Mouse (Mus musculus) heart, adult 9 months (tissue): ENCODE measurements around the gene Efna4.
A peak's percentile ranks its signal among the peaks of the same experiment; 100 is the strongest.

Experiments
- DNase-seq, 2 experiments: peaks; one replicate each; pipeline ENCODE4 v3.0.0; 2022; ENCODE audit warnings: low spot score in 2 of 2

Efna4 gene

DNA sequence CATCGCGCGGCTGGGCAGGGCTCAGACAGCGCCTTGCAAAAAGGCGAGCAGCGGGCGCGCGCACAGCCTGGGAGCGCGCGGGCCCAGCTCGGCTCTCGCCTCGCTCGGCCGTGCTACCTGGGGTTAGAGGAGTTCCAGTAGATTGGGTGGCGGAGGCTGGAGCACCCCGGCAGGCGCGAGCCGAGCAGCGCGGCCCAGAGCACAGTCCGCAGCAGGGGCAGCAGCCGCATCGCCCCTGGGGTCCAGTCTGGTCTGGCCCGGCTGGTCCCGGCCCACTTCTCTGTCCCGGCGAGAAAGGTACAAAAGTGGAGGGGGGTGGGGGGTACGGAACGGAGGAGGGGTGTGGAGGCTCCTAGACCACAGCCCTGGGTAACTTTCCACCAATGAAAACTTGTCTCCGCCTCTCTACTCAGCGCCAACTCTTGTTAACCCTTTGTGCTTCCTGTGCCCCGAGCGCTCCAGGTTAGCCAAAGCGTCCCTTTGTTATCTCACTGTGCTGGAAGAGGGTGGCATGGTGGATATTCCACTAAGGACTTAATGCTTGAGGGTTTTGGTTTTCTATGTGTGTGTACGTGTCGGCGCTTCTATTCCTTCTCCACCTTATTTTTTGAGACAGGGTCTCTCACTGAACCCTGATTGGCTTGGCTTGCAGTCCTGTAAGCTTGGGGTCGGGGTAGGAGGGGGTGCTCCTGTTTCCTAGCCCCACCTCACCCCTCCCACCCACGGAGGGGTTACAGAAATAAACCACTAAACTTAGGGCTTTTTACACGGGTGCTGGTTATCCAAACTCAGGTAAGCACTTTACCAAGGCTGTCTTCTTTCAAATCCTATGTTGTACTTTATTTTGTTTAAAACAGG is at the start of gene Efna4:
Gene Efna4 (minus strand): TSS at position 308 of the 858 bp plus-strand sequence.
- DNase-seq, result no peak

DNA sequence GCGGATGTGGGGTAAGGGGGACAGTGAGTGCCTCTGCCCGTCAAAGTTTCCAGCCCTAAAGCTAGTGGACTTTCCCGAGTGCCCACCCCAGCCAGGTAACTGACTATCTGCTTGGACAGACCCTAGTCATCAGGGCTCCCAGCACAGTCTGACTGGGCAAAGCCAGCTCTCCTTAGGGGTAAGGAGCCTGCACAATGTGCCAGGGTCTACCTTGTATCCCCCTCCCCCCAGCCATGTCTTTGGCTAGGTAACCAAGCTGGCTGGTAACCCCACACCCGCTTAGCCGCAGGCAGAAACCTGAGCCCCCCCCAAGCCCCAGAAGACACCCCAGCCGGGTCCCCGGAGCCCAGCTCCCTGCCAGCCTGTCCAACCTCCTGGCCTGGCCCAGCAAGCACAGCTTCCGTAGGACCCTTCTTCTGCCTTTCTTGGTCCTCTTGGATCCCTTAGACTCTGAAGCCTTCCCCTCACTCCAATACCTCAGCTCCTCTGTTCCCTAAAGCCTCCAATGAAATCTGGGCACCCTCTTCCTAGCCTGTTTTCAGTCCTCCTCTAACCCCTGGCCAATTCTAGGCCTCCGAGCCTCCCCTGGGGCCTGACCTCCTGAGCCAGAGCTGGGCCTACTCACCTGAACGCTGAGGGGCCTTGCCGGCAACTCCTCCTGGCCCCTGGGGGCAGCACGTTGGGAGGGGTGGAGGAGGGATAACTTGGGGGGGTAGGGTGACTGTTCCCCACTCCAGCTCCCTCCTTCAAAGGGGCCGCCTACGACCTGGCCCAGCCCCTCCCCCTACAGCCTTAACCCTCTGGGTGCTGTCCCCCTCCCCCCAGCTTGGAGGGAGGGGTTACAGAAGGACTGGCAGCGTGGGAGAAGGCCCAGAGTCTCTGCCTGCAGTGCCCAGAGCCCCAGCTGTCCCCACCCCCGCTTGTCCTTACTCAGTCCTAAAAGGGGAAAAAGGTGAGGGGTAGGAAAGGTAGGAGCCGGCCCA is 48.9 kb upstream of the Efna4 start:
- DNase-seq, result no peak

DNA sequence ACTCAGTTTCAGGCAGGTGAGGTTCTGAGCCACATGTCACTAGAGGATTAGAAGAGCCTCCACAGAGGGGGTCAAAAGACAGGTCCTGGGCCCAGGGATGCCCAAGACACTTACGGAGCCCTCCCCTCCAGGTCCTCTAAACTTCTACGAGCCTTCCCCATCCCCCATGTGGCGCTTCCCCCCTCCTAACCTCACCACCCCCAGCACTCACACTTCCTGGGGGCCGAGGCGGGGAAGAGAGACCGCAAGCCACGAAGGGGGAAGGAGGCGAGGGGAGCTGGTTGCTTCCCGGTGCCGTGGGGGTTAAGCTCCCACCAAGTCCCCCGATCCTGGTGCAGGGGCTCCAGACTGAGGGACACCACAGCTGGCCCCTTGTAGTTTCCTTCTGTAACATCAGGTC is 47.6 kb upstream of the Efna4 start:
- DNase-seq, result no peak

DNA sequence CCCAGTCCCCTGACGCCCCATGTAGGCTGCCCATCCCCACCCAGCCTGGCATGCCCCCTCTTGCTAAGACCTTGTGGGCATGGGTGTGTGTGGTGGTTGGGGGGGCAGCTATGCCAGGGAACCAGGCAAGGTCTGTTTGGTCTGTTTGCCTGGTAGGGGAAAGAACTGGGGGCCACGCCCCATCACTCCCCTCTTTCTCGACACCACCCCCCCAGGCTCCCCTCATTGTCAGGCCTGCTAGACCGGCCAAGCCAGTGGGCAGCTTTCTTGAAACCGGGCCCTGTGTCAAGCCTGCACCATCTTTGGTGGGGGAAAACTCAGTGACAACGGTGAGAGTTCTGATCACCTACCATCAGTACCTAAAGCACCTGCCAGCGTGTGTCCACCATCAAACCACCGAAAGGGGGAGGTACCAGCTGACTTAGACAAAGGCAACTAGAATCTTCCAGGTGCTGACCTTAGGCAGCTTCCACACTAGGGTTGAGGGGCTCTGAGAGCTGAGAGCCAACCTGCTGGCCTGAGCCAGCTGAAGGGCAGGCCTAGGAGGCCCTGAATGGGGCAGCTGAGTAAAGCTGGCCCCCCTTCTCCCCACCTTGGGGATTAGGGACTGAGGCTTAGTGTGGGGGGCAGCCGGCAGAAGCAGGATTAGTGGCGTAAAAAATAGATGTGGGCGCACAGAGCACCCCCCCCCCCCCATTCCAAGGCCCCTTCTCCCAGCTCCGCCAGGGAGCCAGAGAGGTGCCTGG is 46.7 kb upstream of the Efna4 start:
- DNase-seq, result no peak

DNA sequence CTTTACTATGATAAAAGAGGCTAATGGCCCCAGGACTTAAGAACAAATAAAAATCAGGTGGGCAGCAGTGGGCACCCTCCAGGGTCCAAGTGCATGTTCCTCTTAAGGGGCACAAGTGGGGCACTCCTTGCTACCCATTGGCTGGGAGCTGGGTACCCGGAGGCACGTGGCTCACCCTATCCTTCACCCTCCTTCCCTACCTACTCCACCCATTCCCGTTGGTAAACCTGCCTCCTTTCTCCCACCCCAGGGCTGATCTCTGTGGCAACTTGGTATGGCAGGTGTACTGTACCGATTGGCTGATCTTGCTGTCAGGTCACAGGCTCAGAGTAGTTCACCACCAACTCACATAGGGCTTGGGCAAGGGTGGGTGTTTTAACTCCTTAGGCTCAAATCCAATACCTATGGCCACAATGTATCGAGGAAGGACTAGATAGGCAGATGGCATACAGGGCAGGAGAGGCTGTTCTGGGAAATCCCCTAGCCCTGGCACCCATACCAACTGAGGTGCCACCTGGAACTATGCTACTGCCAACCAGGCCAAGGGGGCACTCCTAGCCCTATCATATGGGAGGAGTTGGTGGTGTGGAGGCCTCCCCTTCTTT is 45.9 kb upstream of the Efna4 start:
- DNase-seq, result no peak

DNA sequence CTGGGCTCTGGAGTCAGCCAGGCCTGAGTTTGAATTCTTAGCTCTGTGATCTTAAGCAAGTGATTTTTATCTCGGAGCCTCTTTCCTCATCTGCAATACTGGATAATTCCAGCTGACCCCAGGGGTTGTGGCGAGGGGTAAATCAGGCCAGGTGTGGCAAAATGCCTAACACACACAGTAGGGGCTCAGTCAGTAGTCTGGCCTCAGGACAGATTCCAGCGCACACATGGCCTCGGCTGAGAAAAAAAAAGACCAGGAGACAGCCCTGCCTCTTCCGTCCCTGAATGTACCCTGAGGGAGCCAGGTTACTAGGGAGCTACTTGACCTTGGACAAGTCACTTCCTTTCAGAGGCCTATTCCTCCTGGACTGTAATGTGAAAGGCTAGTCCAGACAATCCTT is 45.1 kb upstream of the Efna4 start:
- DNase-seq, result no peak

DNA sequence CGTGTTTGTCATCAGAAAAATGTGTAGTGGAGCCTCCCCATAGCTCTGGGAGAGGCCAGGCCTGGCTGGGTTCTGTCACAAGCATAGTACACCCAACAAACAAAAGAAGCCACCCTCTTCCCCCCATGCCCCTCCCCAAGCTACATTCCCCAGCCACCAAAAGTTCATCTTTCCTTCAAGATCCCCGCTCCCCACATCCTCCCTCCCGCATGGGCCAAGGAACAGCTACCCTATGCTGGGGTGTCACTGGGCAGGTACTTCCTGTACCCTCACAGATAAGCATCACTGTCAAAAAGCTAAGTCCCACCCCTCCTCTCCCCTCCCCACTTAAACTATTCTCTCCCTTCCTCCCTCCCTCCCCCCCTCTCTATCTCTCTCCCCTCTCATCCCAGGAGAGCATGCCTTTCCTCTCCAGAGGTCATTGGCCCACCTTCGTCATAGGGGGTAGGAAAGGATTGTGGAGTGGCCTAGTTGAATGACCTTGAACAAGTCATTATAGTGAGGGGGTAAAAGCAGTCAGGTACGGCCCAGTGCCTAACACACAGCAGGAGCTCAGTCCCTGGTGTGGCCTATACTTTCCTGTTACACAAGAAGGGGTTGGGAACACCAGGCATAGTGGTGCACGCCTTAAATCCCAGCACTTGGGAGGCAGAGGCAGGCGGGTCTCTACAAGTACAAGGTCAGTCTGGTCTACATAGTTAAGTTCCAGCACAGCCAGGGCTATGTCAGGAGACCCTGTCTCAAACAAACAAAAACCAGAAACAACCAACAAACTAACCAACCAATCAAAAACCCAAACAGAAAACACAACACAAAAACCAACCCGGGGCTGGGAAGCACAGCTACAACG is 44.4 kb upstream of the Efna4 start:
- DNase-seq, result no peak

DNA sequence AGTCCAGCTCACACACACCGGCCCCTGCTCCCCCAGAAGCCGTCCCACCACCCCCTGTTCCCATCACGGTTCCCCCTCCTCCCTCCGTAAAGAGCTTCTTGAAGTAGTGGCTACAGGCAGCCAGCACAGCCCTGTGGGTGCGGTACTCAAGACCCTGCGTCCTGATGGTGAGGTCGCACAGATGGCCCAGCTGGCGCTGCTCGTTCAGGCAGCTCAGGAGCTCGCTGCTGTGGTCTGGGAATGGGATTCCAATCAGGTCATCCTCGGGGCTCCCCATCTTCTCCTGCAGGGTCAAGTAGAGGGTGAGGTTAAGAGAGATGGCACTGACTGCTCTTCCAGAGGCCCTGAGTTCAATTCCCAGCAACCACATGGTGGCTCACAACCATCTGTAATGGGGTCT is 43.4 kb upstream of the Efna4 start:
- DNase-seq, result no peak

DNA sequence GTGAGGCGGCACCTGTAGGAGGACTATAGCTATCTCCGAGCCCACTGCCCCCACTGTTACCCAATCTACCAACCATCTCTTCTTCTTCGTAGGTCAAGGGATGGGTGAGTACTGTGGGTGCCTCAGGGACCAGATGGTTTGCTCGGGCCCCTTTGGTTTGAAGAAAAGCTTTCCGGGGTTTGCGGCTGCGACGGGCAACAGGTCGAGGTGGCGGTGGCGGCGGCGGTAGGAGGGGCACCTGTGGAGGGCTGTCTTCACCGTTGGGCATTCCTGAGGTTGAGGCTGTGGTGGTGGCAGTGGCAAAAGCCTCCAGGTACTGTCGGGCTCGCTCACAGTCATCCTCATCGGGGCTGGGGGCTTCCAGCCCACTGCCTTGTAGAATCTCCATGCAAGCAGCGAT is 42.9 kb upstream of the Efna4 start:
- no peak for DNase-seq

DNA sequence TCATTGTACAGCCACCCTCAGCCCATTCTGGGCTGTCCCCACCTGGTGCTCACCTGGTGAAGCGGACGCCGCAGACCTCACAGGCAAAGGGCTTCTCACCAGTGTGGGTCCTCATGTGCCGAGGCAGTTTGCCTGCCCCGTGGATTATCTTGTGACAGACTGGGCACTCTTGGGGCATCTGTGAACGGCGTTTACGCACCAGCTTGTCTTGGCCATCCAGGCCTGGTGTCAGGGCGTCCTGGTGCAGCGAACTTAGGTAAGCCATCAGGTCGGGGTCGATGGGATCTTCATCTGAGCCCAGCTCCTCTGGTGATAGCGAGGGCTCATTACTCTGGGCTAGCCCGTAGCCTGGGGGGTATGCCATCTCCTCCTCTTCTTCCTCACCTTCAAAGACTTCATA is 42.5 kb upstream of the Efna4 start:
- no peak for DNase-seq

DNA sequence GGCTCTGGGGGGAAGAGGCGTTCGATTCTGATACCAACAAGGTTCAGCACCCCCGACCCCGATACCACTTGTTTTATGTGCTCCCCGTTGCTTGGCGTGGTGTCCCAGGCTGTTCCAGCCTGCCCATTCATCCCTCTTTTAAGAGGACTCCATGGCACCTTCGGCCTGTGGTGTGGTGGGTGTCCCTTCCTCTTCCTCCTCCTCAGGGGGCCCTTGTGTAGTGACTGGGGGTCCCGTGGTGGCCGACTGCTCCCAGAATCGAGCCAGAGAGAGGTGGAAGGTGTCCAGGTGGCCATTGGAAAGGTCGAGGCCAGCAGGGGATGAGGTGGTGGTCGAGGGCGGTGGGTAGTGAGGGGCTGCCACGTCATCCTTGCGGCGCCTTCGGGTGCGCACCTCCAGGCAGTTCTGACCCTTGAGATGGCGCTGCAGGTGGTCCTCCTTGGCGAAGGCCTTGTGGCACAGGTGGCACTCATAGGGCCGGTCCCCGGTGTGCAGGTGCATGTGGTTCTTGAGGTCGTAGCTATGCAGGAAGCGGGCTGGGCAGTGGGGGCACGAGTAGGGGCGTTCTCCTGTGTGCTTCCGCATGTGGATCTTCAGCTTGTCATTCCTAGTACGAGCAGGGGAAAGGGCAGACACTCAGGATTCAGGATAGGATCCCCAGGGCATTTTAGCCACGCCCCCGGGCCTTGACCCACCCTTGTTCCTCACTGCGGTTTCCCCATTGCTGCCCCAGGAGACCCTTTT is 41.7 kb upstream of the Efna4 start:
- no peak for DNase-seq

DNA sequence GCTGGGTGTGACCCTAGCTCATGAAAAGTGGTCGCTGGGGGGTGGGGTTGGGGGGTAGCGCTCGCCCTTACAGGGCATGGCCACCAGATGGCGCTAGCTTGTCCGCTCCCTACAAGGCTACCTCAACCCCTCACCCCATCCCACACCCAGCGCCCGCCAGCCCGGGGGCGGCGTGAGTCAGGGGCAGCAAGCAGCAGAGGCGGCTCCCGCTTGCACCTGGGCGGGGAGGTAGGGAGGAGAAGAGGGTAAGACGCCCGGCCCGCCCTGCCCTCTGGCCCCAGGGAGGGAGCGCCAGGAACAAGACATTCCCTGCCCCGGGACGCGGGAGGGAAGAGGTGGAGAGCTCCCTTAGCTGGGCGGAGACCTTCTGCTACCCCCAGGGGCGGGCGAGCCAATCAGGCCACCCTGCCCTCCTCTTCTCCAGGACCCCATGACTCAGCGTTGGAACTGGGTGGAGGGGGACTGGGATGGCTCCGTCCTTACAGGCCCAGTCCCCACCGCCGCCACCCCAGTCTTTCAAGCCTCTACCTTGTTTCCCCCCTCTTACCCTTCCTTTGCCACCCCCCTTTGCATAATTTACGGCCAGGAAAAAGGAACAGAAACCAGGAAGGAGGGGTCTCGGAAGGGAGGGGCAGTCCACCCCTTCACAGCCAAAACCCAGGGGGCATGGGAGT is 40.7 kb upstream of the Efna4 start:
- peak; percentile 72 to 81 for DNase-seq

DNA sequence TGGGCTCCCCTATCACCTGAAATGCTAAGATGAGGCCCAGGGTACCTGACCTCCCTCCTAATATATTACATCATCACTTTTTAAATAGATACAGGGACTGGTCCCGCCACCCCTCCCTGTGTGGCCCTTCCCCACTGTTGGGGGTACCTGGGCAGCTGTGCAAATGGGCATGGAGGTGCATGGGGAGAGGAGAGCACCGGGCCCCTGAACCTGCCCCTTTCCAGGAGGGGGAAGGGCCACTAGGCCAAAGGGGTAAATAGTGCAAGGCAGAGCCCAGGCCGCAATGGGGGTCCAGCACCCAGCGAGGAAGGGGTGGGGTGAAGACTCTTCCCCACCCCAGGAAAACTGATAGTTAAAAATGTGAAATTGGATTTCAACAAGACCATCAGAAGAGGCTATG is 40.0 kb upstream of the Efna4 start:
- DNase-seq, result no peak

DNA sequence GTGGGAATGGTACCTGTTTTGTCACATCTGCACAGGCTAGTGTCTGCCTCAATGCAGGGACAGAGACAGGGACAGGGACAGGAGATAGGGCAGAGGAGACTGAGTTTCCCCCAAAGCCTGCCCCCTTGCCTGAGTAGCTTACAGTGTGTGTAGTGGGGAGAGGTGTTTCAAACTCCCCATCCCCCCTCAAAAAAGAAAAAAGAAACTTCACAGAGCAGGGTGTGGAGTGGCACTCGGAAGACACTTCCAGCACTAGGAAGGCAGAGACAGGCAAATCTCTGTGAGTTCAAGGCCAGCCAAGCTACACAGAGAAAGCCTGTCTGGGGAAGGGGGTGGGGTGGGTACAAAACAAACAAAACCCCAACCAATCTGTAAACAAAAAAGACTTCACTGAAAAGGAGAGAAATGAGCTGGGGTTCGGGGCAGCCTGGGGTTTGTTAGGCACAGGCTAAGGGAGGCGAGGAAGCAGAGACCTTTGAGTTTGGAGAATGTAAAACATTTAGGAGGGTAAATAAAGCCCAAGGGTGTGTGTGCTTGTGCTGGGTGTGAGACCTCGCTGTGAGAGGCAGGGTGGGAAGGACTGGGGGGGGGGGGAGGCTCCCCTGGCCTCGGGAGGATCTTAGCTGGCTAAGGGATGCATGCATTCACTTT is 35.9 kb upstream of the Efna4 start:
- DNase-seq, result no peak

DNA sequence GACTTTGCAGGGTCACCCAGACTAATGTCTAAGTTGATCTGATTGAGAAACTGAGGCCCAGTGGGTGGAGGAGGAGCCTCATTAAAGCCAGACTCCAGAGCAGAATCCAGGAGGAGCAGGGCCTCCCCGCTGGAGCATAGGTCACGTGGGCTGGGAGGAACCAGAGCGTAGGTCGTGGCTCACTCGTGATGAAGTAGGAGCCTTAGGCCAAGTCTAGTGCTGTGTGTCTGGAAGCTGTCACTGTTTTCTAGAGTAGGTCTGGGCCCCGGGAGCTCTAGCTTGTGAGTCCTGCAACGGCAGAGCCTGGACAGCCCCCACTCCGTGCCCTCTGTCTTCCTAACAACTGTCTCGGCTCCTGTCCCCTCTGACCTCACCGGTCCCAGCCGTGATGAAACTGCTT is 29.5 kb upstream of the Efna4 start:
- no peak for DNase-seq

DNA sequence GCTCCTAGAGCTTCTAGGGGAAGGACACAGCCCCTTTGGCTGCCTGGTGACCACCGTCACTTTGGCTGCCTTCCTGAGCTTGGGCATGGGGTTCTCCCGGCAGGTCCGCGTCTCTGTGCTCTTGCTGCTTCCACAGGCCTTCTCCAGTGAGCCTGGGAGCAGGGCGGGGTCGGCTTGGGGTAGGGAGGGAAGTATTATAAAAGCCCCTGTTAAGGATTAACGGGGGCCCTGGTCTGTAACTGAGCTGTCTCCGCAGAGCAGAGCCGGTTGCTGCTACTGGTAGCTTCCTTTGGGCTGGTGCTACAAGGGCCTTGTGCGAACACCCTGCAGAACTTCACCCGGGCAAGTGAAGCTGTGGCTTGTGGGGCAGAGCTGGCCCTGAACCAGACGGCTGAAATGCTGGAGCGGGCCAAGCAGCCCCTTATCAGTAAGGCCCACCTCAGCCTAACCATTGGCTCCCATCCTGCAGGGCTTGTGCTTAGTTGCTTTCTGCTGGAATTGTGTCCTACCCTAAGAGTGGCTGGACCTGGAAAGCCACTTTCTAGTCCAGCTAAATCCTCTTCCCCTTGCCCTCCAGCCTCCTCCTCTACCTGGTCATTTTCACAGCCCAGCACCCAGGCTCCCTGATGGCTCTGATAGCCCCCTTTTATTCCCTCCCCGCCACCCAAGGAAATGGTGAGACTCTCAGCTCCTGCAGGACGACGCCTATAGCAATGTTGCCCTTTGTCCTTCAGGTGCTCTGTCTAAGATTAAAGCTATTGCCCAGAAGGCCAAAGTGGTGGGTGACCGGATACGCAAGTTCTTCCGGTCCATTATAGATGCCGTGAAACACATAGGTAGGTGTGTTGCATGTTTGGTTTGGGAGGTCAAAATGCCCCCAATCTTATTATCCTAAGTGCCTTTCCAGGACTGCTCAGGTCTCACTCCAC is 27.9 kb upstream of the Efna4 start:
- no peak for DNase-seq

DNA sequence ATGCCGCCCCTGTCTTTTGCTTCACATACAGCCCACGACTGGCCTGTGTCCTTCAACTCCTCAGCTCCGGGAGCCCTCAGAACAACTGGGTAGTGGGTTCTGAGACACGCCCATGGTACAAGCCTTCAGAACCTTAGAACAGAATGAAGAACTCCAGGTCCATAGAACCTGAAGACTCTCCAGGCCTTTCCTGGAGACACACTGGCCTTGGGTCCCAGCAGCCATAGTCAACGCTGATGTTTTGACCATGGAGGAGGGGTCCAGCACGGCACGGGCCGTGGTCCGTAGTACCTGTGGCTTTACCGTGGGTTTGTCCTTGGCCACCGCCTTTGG is 27.3 kb upstream of the Efna4 start, which contains the start of gene Dcst1:
Gene Dcst1 (minus strand): TSS at position 101 of the 333 bp plus-strand sequence.
- no peak for DNase-seq

DNA sequence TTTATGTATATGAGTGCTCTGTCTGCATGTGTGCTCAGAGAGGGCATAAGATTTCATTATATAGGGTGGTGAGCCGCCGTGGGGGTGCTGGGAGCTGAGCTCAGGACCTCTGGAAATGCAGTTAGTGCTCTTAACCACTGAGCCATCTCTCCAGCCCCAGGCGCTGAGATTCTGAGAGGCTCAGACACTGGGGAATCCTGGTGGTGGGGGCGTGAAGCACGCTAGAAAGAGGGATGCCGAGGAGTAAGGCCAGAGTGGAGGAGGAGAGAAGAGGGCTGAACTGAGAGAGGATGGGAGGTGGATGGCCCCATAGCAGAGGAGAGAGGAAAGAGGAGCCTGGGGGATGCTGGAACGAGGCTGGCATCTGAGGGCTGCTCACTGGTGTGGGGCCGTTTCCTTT is 26.8 kb upstream of the Efna4 start:
- no peak for DNase-seq
